In the genomic region with DNA sequence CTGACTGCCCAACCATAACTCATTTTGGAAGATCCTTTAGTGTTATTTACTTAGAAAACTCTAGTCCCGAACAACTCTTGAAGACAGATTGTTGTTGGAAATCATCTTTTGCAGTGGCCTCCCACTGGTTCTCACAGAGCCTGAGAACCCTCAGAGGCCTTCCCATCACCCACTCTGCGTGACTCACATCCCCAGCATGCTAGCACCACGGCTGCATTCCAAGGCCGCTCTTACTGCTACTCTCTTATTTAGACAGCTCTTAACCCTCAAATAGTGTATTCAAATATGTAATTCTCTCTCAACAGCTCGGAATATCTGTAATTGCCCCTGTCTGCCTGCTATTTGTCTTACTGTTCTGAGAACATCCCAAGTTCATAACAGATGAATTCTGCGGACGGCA, we compare ENCODE assay signal across 10 mouse cellular contexts. TPM values are rescaled to one million over a fixed set of nuclear protein-coding genes. Genes with fewer than 3 reads are reported as not detected.
A peak's percentile ranks its signal among the peaks of the same experiment; 100 is the strongest.
DNase-seq lines count a peak whose midpoint lies in the region; ATAC-seq and TF ChIP-seq lines count a peak whose summit lies in the region.
"Had no signal": no experiment of that assay in that cellular context is flagged by ENCODE, and none has a peak within 500 bp of the region (broad histone marks: within the 10 kb centered on the region; RNA-seq: fewer than 3 reads in every experiment).

No protein-coding gene starts in this region.

- no peaks in the 10 kb centered on the region for H3K36me3 ChIP-seq in forebrain, embryonic 10.5 days (replicated peaks)
- H3K36me3 ChIP-seq in forebrain, postnatal 0 days (ENCODE audit: insufficient read depth) = no peaks in the 10 kb centered on the region
- no peaks in the 10 kb centered on the region for H3K36me3 ChIP-seq in hindbrain, postnatal 0 days (ENCODE audit: insufficient read depth, low read length)

- no peak overlapping the region for H3K4me2 ChIP-seq in forebrain, postnatal 0 days (ENCODE audit: low read depth)
- no peak overlapping the region for H3K4me2 ChIP-seq in hindbrain, postnatal 0 days (ENCODE audit: low read depth, low read length)

- no peak overlapping the region for H3K9ac ChIP-seq in forebrain, postnatal 0 days
- no peak overlapping the region for H3K9ac ChIP-seq in hindbrain, postnatal 0 days (replicated peaks; ENCODE audit: low read length)

- no peaks in the 10 kb centered on the region for H3K4me1 ChIP-seq in olfactory bulb, adult 2 months (ENCODE audit: control insufficient read depth, insufficient read depth, low read length)
- H3K4me1 ChIP-seq in forebrain, embryonic 10.5 days = no peaks in the 10 kb centered on the region; the same call in 1 of the 2 replicates
- H3K4me1 ChIP-seq in forebrain, postnatal 0 days (ENCODE audit: insufficient read depth) = no peaks in the 10 kb centered on the region
- no peaks in the 10 kb centered on the region for H3K4me1 ChIP-seq in hindbrain, postnatal 0 days (ENCODE audit: insufficient read depth, low read length)

- ATAC-seq in forebrain, postnatal 0 days = no peak
- ATAC-seq in hindbrain, postnatal 0 days = no peak
- ATAC-seq: hindbrain, embryonic 16.5 days had no signal

- peak; percentile 52 to 69 for DNase-seq in layer of hippocampus, adult 18-20 months (ENCODE audit: low spot score in 2 of 2)
- DNase-seq in layer of hippocampus, postnatal 10 days (ENCODE audit: low spot score in 2 of 2) = no peak
- peak; percentile 73 for DNase-seq in adrenal gland, postnatal 14 days
- peak; percentile 45 to 60 for DNase-seq in kidney, postnatal 4 days
- DNase-seq in forebrain, embryonic 10.5 days (ENCODE audit: extremely low spot score, low spot score) = no peak
- no peak for DNase-seq in forebrain, postnatal 0 days
- no peak for DNase-seq in hindbrain, postnatal 0 days (ENCODE audit: low spot score)

- WGBS in olfactory bulb, adult 2 months = 28% methylated on average over 7 of the region's 7 CpGs
- 85% methylated on average over 7 of the region's 7 CpGs for WGBS in forebrain, embryonic 10.5 days
- WGBS in forebrain, postnatal 0 days = 73% methylated on average over 7 of the region's 7 CpGs
- WGBS in hindbrain, postnatal 0 days = 72% methylated on average over 7 of the region's 7 CpGs

- H3K4me3 ChIP-seq in olfactory bulb, adult 2 months (ENCODE audit: insufficient read depth, low read depth, low read length) = no peak overlapping the region
- H3K4me3 ChIP-seq in forebrain, embryonic 10.5 days = no peak overlapping the region
- H3K4me3 ChIP-seq in forebrain, postnatal 0 days (ENCODE audit: low read depth, low read length) = no peak overlapping the region
- no peak overlapping the region for H3K4me3 ChIP-seq in hindbrain, postnatal 0 days (ENCODE audit: low read length)

- TF ChIP-seq POLR2A in olfactory bulb, adult 2 months (IDR thresholded peaks at IDR 0.05; ENCODE audit: insufficient read depth, low read depth, low read length) = no peak

- H3K27ac ChIP-seq in olfactory bulb, adult 2 months (ENCODE audit: insufficient read depth, low read depth, low read length) = peak overlapping the region; percentile 16; the same call in 1 of the 2 replicates
- H3K27ac ChIP-seq in forebrain, embryonic 10.5 days = no peak overlapping the region
- H3K27ac ChIP-seq in forebrain, postnatal 0 days (ENCODE audit: low read depth, low read length) = no peak overlapping the region
- H3K27ac ChIP-seq in hindbrain, postnatal 0 days = no peak overlapping the region

- TF ChIP-seq CTCF in olfactory bulb, adult 2 months (IDR thresholded peaks at IDR 0.05; ENCODE audit: insufficient read depth, low read depth, low read length) = no peak
- no peak for TF ChIP-seq CTCF in forebrain, postnatal 0 days (IDR thresholded peaks at IDR 0.05; ENCODE audit: low read depth)
- TF ChIP-seq CTCF in hindbrain, postnatal 0 days (IDR thresholded peaks at IDR 0.05; ENCODE audit: low read depth) = no peak

- no peaks in the 10 kb centered on the region for H3K9me3 ChIP-seq in forebrain, embryonic 10.5 days
- no peaks in the 10 kb centered on the region for H3K9me3 ChIP-seq in forebrain, postnatal 0 days (ENCODE audit: low read length)
- no peaks in the 10 kb centered on the region for H3K9me3 ChIP-seq in hindbrain, postnatal 0 days (ENCODE audit: low read length)

- H3K27me3 ChIP-seq in forebrain, embryonic 10.5 days (ENCODE audit: poor library complexity, severe bottlenecking) = no peaks in the 10 kb centered on the region
- no peaks in the 10 kb centered on the region for H3K27me3 ChIP-seq in forebrain, postnatal 0 days (ENCODE audit: insufficient read depth, low read length)
- no peaks in the 10 kb centered on the region for H3K27me3 ChIP-seq in hindbrain, postnatal 0 days (ENCODE audit: insufficient read depth, low read length)

RNA-seq across cellular contexts. Expression of a gene that starts 2.9 kb away (rescaled TPM):
- 10 to 100 TPM; 10.1 to 10.5 TPM for total RNA-seq in layer of hippocampus, adult 18-20 months (2021)
- 1 to 10 TPM; 3.5 to 4.2 TPM for total RNA-seq in layer of hippocampus, postnatal 10 days (2021)
- total RNA-seq in adrenal gland, postnatal 14 days (2021) = 5.9 and 6.9 TPM in 2 replicates
- not detected in 2 replicates for polyA plus RNA-seq in olfactory bulb, adult 2 months (2012; ENCODE audit: insufficient read depth, insufficient read length, low replicate concordance, missing spikeins)
- polyA plus RNA-seq in forebrain, embryonic 10.5 days (2016; fragmentation: Nextera tagmentation; extraction: Ambion mirVana) = 0.40 and 0.49 TPM in 2 replicates
- total RNA-seq in forebrain, postnatal 0 days (2014; rRNA removed) = 2.6 and 2.8 TPM in 2 replicates
- 0.57 and 0.67 TPM in 2 replicates for polyA plus RNA-seq in forebrain, postnatal 0 days (2015; fragmentation: Nextera tagmentation; extraction: Ambion mirVana)
- total RNA-seq in hindbrain, postnatal 0 days (2014; rRNA removed) = 1.2 and 1.8 TPM in 2 replicates
- polyA plus RNA-seq in hindbrain, postnatal 0 days (2015; fragmentation: Nextera tagmentation; extraction: Ambion mirVana) = 0.45 and 0.48 TPM in 2 replicates
- total RNA-seq: common myeloid progenitor, adult 5-6 weeks had no signal

Comparison
In these comparisons a context has a peak if more than half of its experiments do, and no peak if none do; other contexts are left out.
1. DNase-seq: peak in layer of hippocampus, adult 18-20 months (2 of 2), adrenal gland, postnatal 14 days (single experiment) and kidney, postnatal 4 days (2 of 2); none in layer of hippocampus, postnatal 10 days (0 of 2), forebrain, embryonic 10.5 days (single experiment), forebrain, postnatal 0 days (single experiment) and hindbrain, postnatal 0 days (single experiment).